Mouse (Mus musculus): ENCODE measurements at regions not wholly inside any gene's neighbourhood (a gene's known extent, or its start where the extent isn't known, plus 50 kb on each side); places are given as distances from the start of the nearest gene placed in this dataset.

DNA sequence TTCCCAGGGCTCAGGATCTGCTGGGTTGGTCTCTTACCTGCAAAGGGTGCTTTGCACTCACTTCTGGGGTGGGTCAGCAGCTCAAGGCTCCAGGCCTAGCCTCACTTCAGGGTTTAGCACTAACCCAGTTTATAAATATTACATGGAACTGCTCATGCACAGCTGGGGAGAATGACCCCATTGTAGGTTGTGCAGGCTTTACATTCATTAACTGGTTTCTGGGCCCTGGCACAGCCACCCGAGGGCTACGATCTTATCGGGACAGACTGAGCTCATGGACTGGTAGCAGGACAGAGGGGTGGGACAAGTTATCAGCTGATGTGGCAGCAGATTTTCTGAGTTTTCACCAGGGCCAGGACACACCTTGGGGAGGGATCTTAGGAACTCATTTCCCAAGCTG is 59.4 kb upstream of the Shh start:
- Histone ChIP-seq H3K9me3 (replicated peaks; ENCODE audit: control insufficient read depth, low read length) (no peaks in the 10 kb centered on the region), H3K27ac (ENCODE audit: low read depth) (no peak overlapping the region), H3K4me1 (ENCODE audit: control insufficient read depth, insufficient read depth) (0 out of 2 replicates have a peak, but pooled peaks cover under 1% of the 10 kb centered on the region), H3K9ac (replicated peaks; ENCODE audit: low read depth, low read length) (no peak overlapping the region), H3K4me2 (ENCODE audit: low read depth, low read length) (no peak overlapping the region), H3K4me3 (ENCODE audit: low read depth, low read length) (no peak overlapping the region), H3K27me3 (ENCODE audit: control insufficient read depth, insufficient read depth, low read length) (no peaks in the 10 kb centered on the region), H3K36me3 (replicated peaks; ENCODE audit: control insufficient read depth, insufficient read depth, low read length) (no peaks in the 10 kb centered on the region)
- DNase-seq (ENCODE audit: low spot score) (no peak), ATAC-seq (ENCODE audit: insufficient read depth, low read depth) (no peak)
- whole genome bisulfite sequencing, result 75% methylated on average over 3 of the region's 3 CpGs
- TF ChIP-seq CTCF (IDR thresholded peaks at IDR 0.05; ENCODE audit: low read depth), result no peak
- TF ChIP-seq EP300 (IDR thresholded peaks at IDR 0.05; ENCODE audit: low read depth), result no peak

DNA sequence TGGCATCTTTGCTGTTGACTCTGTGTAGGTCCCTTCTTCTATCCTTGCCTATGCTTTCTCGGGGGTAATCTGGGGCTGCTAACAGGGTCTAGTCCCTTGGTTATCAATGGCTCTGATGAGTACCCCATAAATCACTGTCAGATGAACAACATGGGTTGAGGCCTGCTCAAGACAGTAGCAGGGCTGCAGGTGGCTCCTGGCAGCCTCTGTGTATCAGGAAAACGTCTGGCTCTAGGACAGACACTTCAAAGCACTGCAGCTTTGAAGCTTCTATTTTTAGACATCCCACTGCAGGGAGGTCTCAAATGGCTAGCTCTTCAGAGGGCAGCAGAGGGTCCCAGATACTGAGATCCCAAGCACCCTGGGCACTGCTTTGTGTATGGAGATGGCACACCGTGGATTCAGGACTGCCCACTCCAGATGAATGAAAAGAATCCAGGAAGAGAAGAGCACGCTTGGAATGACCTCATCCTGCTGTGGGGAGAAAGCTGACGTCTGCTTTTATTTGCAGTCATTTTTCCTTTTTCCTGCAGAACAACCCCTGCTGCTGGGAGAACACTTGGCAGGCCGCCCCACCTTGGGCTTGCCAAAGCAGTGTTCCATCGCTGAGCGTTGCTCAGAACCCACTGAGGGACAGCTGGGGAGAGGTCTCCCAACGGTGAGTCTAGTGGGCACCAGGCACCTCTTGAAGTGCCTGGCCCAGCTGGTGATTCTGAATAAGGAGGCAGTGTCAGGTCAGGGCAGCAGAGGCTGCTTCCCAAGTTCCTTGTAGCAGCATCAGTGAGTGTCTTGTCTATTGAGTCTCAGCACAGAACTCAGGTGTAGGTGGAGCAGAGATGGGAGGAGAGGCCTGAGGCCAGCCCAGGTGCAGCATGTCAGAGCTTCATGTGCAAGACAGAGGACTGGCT is 54.0 kb upstream of the Shh start:
- peaks cover 9% of the 10 kb centered on the region for H3K4me1 ChIP-seq (ENCODE audit: control insufficient read depth, insufficient read depth)
- TF ChIP-seq CTCF (IDR thresholded peaks at IDR 0.05; ENCODE audit: low read depth) (no peak), EP300 (IDR thresholded peaks at IDR 0.05; ENCODE audit: low read depth) (no peak)
- no peaks in the 10 kb centered on the region for H3K9me3 ChIP-seq (replicated peaks; ENCODE audit: control insufficient read depth, low read length)
- ATAC-seq (ENCODE audit: insufficient read depth, low read depth) (peak; percentile 27; the same call in 1 of the 2 replicates), DNase-seq (ENCODE audit: low spot score) (peak; percentile 47)
- 12% methylated on average over 9 of the region's 9 CpGs for WGBS
- H3K36me3 ChIP-seq (replicated peaks; ENCODE audit: control insufficient read depth, insufficient read depth, low read length), result no peaks in the 10 kb centered on the region
- H3K27ac ChIP-seq (ENCODE audit: low read depth), result no peak overlapping the region
- H3K27me3 ChIP-seq (ENCODE audit: control insufficient read depth, insufficient read depth, low read length), result no peaks in the 10 kb centered on the region
- H3K4me3 ChIP-seq (ENCODE audit: low read depth, low read length), result no peak overlapping the region
- no peak overlapping the region for H3K9ac ChIP-seq (replicated peaks; ENCODE audit: low read depth, low read length)
- H3K4me2 ChIP-seq (ENCODE audit: low read depth, low read length), result peak overlapping the region; percentile 20

DNA sequence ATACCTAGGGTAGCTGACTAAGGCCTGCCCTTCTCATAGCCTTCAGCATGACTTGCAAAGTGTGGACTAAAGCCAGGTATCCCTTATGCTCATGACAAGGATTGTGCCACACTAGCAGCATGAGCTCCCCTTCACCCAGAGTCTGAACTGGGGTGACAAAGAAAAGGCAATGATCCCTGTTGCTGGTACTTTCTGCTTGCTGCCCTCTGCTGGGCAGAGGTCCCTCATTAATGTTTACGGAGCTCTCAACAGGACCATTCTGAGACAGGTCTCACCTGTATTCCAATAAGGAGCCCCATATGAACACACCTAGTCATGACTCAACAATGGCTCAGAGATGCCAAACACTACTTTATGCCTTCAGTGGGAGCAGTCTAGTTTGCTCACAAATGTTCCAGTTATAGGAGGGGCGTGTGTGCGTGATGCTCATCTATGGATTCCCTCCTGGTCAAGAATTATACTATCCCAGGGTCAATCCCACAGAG is 52.0 kb upstream of the Shh start:
- TF ChIP-seq EP300 (IDR thresholded peaks at IDR 0.05; ENCODE audit: low read depth) (no peak), CTCF (IDR thresholded peaks at IDR 0.05; ENCODE audit: low read depth) (no peak)
- Histone ChIP-seq H3K36me3 (replicated peaks; ENCODE audit: control insufficient read depth, insufficient read depth, low read length) (no peaks in the 10 kb centered on the region), H3K27ac (ENCODE audit: low read depth) (no peak overlapping the region), H3K9me3 (replicated peaks; ENCODE audit: control insufficient read depth, low read length) (no peaks in the 10 kb centered on the region), H3K4me2 (ENCODE audit: low read depth, low read length) (no peak overlapping the region), H3K4me1 (ENCODE audit: control insufficient read depth, insufficient read depth) (peaks cover 9% of the 10 kb centered on the region), H3K9ac (replicated peaks; ENCODE audit: low read depth, low read length) (no peak overlapping the region), H3K4me3 (ENCODE audit: low read depth, low read length) (no peak overlapping the region), H3K27me3 (ENCODE audit: control insufficient read depth, insufficient read depth, low read length) (no peaks in the 10 kb centered on the region)
- no peak for ATAC-seq (ENCODE audit: insufficient read depth, low read depth)
- DNase-seq (ENCODE audit: low spot score), result no peak
- 88% methylated on average over 3 of the region's 3 CpGs for WGBS

Data from heart, postnatal 0 days (tissue).